Mouse (Mus musculus) neural tube, embryonic 11.5 days (tissue): Measurements from ENCODE around the gene Zbtb41. TPM values are rescaled to one million over a fixed set of nuclear protein-coding genes. Genes with fewer than 3 reads are reported as not detected.

Experiments
- ATAC-seq: fragments of 200-750 bp; cut with Nextera tagmentation; 2 replicates; pipeline ENCODE4 v1.8.0; 2017; ENCODE audit warnings: moderate number of reproducible peaks, mild to moderate bottlenecking, moderate TSS enrichment, moderate library complexity; ENCODE audit not compliant: insufficient read depth, low FRiP score, low TSS enrichment
- DNase-seq: peaks from one replicate; pipeline ENCODE4 v3.0.0-alpha.2; 2015; ENCODE audit warnings: low spot score
- H3K27ac ChIP-seq: fragments of 300-500 bp; sonication (generic); 2 replicates; pipeline ENCODE4 v1.5.1; 2014; ENCODE audit warnings: low read depth, mild to moderate bottlenecking, low read length
- H3K27me3 ChIP-seq: fragments of 300-500 bp; sonication (generic); 2 replicates; pipeline ENCODE4 v1.6.1; 2014; ENCODE audit warnings: mild to moderate bottlenecking, low read length, mixed read lengths; ENCODE audit not compliant: control insufficient read depth, insufficient read depth
- H3K36me3 ChIP-seq: fragments of 300-500 bp; sonication (generic); 2 replicates; pipeline ENCODE4 v1.6.1; 2014; ENCODE audit warnings: mild to moderate bottlenecking, low read length, moderate library complexity, mixed read lengths; ENCODE audit not compliant: control insufficient read depth, insufficient read depth
- H3K4me1 ChIP-seq: fragments of 300-500 bp; sonication (generic); 2 replicates; pipeline ENCODE4 v1.6.1; 2014; ENCODE audit warnings: low read length, mixed read lengths; ENCODE audit not compliant: control insufficient read depth, insufficient read depth
- H3K4me2 ChIP-seq: fragments of 300-500 bp; sonication (generic); 2 replicates; pipeline ENCODE4 v1.6.1; 2014; ENCODE audit warnings: low read depth, mild to moderate bottlenecking, moderate library complexity
- H3K4me3 ChIP-seq: fragments of 300-500 bp; sonication (generic); 2 replicates; pipeline ENCODE4 v1.5.1; 2014; ENCODE audit warnings: low read depth, low read length
- H3K9ac ChIP-seq: fragments of 300-500 bp; sonication (generic); 2 replicates; pipeline ENCODE4 v1.6.1; 2014; ENCODE audit warnings: mild to moderate bottlenecking, low read length
- H3K9me3 ChIP-seq: fragments of 300-500 bp; sonication (generic); 2 replicates; pipeline ENCODE4 v1.6.1; 2016; ENCODE audit warnings: low read length; ENCODE audit not compliant: control insufficient read depth
- WGBS: fragments of 180-500 bp; shearing (Covaris S2); extraction: QIAGEN DNeasy Blood & Tissue Kit; methylation state at CpG from one replicate; pipeline ENCODE4 v1.1.7; 2014; 5-methylcytosine and 5-hydroxymethylcytosine counted together
- polyA plus RNA-seq: library from polyadenylated mRNA; unstranded; fragments of >200 nt; fragmentation: Nextera tagmentation; extraction: Ambion mirVana; gene quantifications from 2 replicates; pipeline ENCODE4 v1.2.1, GENCODE M21; 2014

The Zbtb41 gene
- polyA plus RNA-seq, result 19.4 and 19.6 TPM in 2 replicates

- H3K9me3 ChIP-seq, result no peaks in the 10 kb centered on the region
- H3K4me2 ChIP-seq, result peak within 1 kb of the TSS; percentile 81
- H3K27me3 ChIP-seq, result no peaks in the 10 kb centered on the region
- H3K4me3 ChIP-seq, result peak within 1 kb of the TSS; percentile 88
- peak; percentile 95 for DNase-seq
- no peaks in the 10 kb centered on the region for H3K36me3 ChIP-seq
- H3K4me1 ChIP-seq, result peaks cover 24% of the 10 kb centered on the region
- H3K9ac ChIP-seq, result peak within 1 kb of the TSS; percentile 96
- under 1% methylated on average over 82 of the region's 88 CpGs for WGBS
- peak within 1 kb of the TSS; percentile 90 for H3K27ac ChIP-seq
- ATAC-seq, result peak; percentile 94
Observed at GRCm38 (mm10) chr1:139421875-139422791, at the start of gene Zbtb41. Gene Zbtb41 (plus strand): TSS chr1:139422288.

DNA sequence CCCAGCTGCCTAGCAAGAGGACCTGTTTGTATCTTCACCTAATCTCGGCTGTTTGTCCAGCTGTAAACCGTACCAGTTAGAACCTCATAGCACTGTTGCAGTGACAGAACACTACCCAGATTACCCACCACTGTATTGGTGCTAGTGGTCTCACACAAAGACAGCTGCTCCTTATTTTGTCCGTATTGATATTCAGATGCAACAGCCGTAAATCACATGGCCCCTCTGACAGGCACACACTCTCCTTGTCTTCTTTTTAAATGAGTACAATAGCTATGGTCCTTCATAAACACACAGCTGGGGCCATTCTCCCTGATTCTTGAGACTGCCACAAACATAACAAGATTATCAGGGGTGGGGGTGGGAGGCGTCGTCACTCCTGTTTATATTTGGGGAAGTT, 46.2 kb upstream of the Zbtb41 start:
- DNase-seq, result peak; percentile 47
- Histone ChIP-seq H3K9ac (no peak overlapping the region), H3K4me1 (0 out of 2 replicates have a peak, but pooled peaks cover 3% of the 10 kb centered on the region), H3K27ac (no peak overlapping the region), H3K4me2 (peak overlapping the region; percentile 25), H3K9me3 (no peaks in the 10 kb centered on the region), H3K36me3 (no peaks in the 10 kb centered on the region), H3K4me3 (no peak overlapping the region), H3K27me3 (no peaks in the 10 kb centered on the region)
- ATAC-seq, result peak; percentile 82
- WGBS, result 28% methylated on average over 6 of the region's 6 CpGs

DNA sequence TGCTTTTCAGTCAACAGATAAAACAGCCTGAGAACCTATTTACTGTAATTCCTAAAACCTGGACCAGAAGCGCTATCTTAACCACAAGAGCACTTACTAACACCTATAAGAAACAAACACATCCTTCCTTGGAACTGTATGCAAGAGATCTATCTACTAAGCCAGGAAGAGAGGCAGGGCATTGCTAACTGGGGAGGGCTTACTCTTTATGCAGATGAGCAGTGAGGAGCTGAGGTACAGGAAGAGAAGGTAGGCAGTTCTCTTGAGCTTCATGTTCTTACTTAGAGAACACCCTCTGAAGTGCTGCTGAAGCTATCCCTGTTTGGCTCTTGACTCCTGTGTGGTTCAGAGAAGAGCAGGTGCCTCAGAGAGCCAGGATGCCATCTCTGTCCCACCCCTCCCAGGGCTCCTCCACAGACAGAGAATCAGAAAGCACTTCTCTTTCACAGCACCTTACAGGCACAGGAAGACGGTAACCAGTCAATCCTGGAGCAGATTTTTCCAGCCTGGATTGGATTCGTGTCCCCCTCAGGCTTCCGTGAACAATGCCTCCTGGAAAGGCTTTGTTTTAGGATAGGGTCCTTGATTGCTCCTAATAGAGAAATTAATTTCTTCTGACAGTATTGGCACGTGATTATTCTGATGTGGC, 45.3 kb upstream of the Zbtb41 start, which contains the start of gene Crb1:
Gene Crb1 (minus strand): TSS at position 463 of the 649 bp plus-strand sequence.
- ATAC-seq, result peak; percentile 36
- DNase-seq, result peak; percentile 46
- H3K4me2 ChIP-seq, result peak within 1 kb of the TSS; percentile 25
- WGBS, result 9% methylated on average over 5 of the region's 5 CpGs
- H3K9me3 ChIP-seq, result no peaks in the 10 kb centered on the region
- 0 out of 2 replicates have a peak, but pooled peaks cover 3% of the 10 kb centered on the region for H3K4me1 ChIP-seq
- peak within 1 kb of the TSS; percentile 21; the same call in 1 of the 2 replicates for H3K27ac ChIP-seq
- no peaks in the 10 kb centered on the region for H3K27me3 ChIP-seq
- H3K9ac ChIP-seq, result no peak within 1 kb of the TSS
- no peaks in the 10 kb centered on the region for H3K36me3 ChIP-seq
- H3K4me3 ChIP-seq, result no peak within 1 kb of the TSS

DNA sequence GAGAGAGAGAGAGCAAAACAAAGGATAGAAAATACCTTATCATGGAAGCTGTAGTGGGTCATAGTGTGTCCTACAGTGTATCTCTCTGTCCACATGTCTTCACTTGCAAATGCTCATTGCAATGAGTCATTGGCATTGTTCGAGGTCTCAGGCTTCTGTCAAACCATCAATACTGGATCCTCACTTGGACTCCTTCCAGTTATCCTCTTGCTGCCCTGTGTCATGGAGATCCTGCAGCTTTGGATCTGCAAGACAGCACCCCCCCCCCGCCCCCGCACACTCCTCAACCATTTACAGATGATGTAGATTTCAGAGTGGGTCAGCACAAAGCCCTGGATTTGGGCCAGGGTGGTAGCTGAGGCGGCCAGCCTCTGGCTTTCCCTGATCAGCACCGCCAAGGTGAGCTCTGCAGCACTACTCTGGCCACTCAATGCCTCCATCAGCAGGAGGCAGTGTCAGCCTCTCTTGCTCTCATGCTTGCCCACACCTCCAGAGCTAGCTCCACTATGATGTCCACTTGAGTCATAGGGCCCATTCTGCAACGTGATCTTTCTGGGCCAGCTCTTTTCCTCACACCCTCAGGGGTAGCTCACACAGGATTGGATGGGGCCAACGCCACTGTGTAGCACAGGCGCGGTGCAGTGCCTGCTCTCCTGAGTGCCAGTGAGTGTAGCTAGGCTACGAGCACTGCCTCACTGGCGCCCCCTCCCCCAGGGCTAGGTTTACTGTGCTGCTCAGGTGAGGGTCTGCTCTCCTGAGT, 43.0 kb upstream of the Zbtb41 start:
- H3K9me3 ChIP-seq, result no peaks in the 10 kb centered on the region
- no peak overlapping the region for H3K4me3 ChIP-seq
- no peak overlapping the region for H3K9ac ChIP-seq
- no peak overlapping the region for H3K27ac ChIP-seq
- no peak; the same call in 1 of the 2 replicates for ATAC-seq
- no peaks in the 10 kb centered on the region for H3K27me3 ChIP-seq
- 0 out of 2 replicates have a peak, but pooled peaks cover 3% of the 10 kb centered on the region for H3K4me1 ChIP-seq
- no peak for DNase-seq
- H3K4me2 ChIP-seq, result no peak overlapping the region
- WGBS, result 32% methylated on average over 11 of the region's 11 CpGs
- H3K36me3 ChIP-seq, result no peaks in the 10 kb centered on the region

DNA sequence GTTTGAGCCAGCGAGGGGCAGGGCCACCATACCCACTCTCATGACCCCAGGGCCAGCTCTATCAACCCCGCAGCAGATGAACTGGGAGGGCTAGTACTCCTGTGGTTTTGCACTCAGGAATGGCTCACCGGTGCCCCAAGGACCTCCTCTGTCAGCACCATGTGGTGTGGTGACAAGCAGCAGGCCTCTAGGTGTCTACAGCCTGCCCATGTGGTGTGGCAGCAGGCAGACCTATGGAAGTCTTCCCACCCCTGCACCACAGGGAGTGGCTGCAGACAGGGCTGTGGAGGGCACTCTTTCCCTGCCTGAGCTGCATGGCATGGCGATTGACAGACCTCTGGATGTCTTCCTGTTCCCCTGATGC, 42.5 kb upstream of the Zbtb41 start:
- ATAC-seq (no peak), DNase-seq (no peak)
- no peak overlapping the region for H3K9ac ChIP-seq
- no peaks in the 10 kb centered on the region for H3K36me3 ChIP-seq
- H3K4me2 ChIP-seq, result no peak overlapping the region
- H3K27me3 ChIP-seq, result no peaks in the 10 kb centered on the region
- 17% methylated on average over 4 of the region's 4 CpGs for WGBS
- no peak overlapping the region for H3K27ac ChIP-seq
- no peaks in the 10 kb centered on the region for H3K9me3 ChIP-seq
- H3K4me3 ChIP-seq, result no peak overlapping the region
- 0 out of 2 replicates have a peak, but pooled peaks cover 3% of the 10 kb centered on the region for H3K4me1 ChIP-seq

- ATAC-seq (peak; percentile 27; the same call in 1 of the 2 replicates), DNase-seq (peak; percentile 41)
- Histone ChIP-seq H3K4me2 (no peak overlapping the region), H3K4me3 (no peak overlapping the region), H3K9me3 (no peaks in the 10 kb centered on the region), H3K4me1 (no peaks in the 10 kb centered on the region), H3K27me3 (no peaks in the 10 kb centered on the region), H3K36me3 (no peaks in the 10 kb centered on the region), H3K9ac (no peak overlapping the region), H3K27ac (no peak overlapping the region)
- 31% methylated on average over 2 of the region's 2 CpGs for WGBS
Observed at GRCm38 (mm10) chr1:139391747-139392146, 30.3 kb upstream of the Zbtb41 start.

DNA sequence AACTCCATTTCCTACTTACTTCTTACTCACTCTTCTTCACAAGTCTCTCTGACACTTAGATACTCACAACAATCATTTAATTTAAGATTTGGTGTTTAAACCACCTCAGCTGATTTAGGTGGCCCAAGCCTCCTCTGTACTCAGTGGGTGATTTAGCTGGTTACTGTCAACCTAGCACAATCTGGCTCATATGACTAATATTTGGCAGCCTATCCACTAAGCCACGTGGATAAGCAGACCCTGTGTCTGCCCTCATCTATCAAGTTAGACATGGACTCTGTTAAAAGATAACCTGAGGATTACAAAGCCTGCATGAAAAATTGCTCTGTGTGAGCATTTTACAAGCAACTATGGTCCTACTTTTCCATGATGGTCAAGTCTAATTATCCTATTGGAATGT, 25.5 kb upstream of the Zbtb41 start:
- ATAC-seq (no peak), DNase-seq (no peak)
- no peak overlapping the region for H3K27ac ChIP-seq
- WGBS, result 59% methylated on average over 1 of the region's 1 CpGs
- no peaks in the 10 kb centered on the region for H3K4me1 ChIP-seq
- no peak overlapping the region for H3K9ac ChIP-seq
- H3K9me3 ChIP-seq, result no peaks in the 10 kb centered on the region
- H3K27me3 ChIP-seq, result no peaks in the 10 kb centered on the region
- H3K4me2 ChIP-seq, result no peak overlapping the region
- H3K4me3 ChIP-seq, result no peak overlapping the region
- no peaks in the 10 kb centered on the region for H3K36me3 ChIP-seq

- ATAC-seq, result no peak
- Histone ChIP-seq H3K9me3 (no peaks in the 10 kb centered on the region), H3K9ac (no peak overlapping the region), H3K4me1 (no peaks in the 10 kb centered on the region), H3K27me3 (no peaks in the 10 kb centered on the region), H3K27ac (no peak overlapping the region), H3K4me2 (no peak overlapping the region), H3K4me3 (no peak overlapping the region), H3K36me3 (no peaks in the 10 kb centered on the region)
- no peak for DNase-seq
Observed at GRCm38 (mm10) chr1:139405766-139406165, 16.3 kb upstream of the Zbtb41 start.
